Mouse (Mus musculus) limb, embryonic 14.5 days (tissue): ENCODE measurements around the gene Aldh1a2. TPM values are rescaled to one million over a fixed set of nuclear protein-coding genes. Genes with fewer than 3 reads are reported as not detected.

ENCODE experiments used
- ATAC-seq: fragments of 200-750 bp; cut with Nextera tagmentation; 2 replicates; pipeline ENCODE4 v1.8.0; 2017; ENCODE audit warnings: low read depth, moderate number of reproducible peaks, moderate TSS enrichment; ENCODE audit not compliant: low FRiP score
- DNase-seq: peaks from one replicate; pipeline ENCODE4 v3.0.0-alpha.2; 2015; ENCODE audit warnings: low spot score
- H3K27ac ChIP-seq: fragments of 300-500 bp; sonication (generic); replicated peaks from 2 replicates; pipeline ENCODE4 v1.5.1; 2014; ENCODE audit warnings: low read depth, mild to moderate bottlenecking, low read length, moderate library complexity, mixed read lengths
- H3K27me3 ChIP-seq: fragments of 300-500 bp; sonication (generic); 2 replicates; pipeline ENCODE4 v1.6.1; 2014; ENCODE audit warnings: low read length, mixed read lengths; ENCODE audit not compliant: control insufficient read depth, insufficient read depth
- H3K36me3 ChIP-seq: fragments of 300-500 bp; sonication (generic); 2 replicates; pipeline ENCODE4 v1.6.1; 2014; ENCODE audit warnings: mild to moderate bottlenecking, low read length, moderate library complexity, mixed read lengths; ENCODE audit not compliant: control insufficient read depth, insufficient read depth
- H3K4me1 ChIP-seq: fragments of 300-500 bp; sonication (generic); 2 replicates; pipeline ENCODE4 v1.6.1; 2014; ENCODE audit warnings: antibody characterized with exemption, low read length, mixed read lengths; ENCODE audit not compliant: control insufficient read depth, insufficient read depth
- H3K4me2 ChIP-seq: fragments of 300-500 bp; sonication (generic); replicated peaks from 2 replicates; pipeline ENCODE4 v1.6.1; 2014; ENCODE audit warnings: low read depth, mild to moderate bottlenecking, low read length, moderate library complexity; ENCODE audit not compliant: severe bottlenecking
- H3K4me3 ChIP-seq: fragments of 300-500 bp; sonication (generic); replicated peaks from 2 replicates; pipeline ENCODE4 v1.5.1; 2014; ENCODE audit warnings: low read length
- H3K9ac ChIP-seq: fragments of 300-500 bp; sonication (generic); 2 replicates; pipeline ENCODE4 v1.6.1; 2014; ENCODE audit warnings: mild to moderate bottlenecking, low read depth, low read length, moderate library complexity; ENCODE audit not compliant: severe bottlenecking
- H3K9me3 ChIP-seq: fragments of 300-500 bp; sonication (generic); 2 replicates; pipeline ENCODE4 v1.6.1; 2016; ENCODE audit warnings: low read length; ENCODE audit not compliant: control insufficient read depth
- POLR2A ChIP-seq: fragments of 200-500 bp; IDR thresholded peaks from 2 replicates; pipeline ENCODE4 v1.8.0; 2012; ENCODE audit warnings: inconsistent platforms, mild to moderate bottlenecking, moderate library complexity, borderline replicate concordance; ENCODE audit not compliant: insufficient read depth, insufficient read length; ENCODE audit errors: extremely low read depth
- WGBS: fragments of 180-500 bp; shearing (Covaris S2); extraction: QIAGEN DNeasy Blood & Tissue Kit; methylation state at CpG from one replicate; pipeline ENCODE4 v1.1.7; 2014; 5-methylcytosine and 5-hydroxymethylcytosine counted together
- polyA plus RNA-seq, 2 experiments: library from polyadenylated mRNA; depleted of rRNA in 1 of 2; stranded (reverse) in 1 of 2; unstranded in 1 of 2; fragments of >200 nt; fragmentation: Nextera tagmentation in 1 of 2; extraction: Ambion mirVana in 1 of 2; gene quantifications; 2 replicates each; pipeline versions ENCODE4 v1.2.1 to v1.2.3; 2012 to 2014

The Aldh1a2 gene
- polyA plus RNA-seq, 2 experiments = 14.8 to 16.3 TPM

DNA sequence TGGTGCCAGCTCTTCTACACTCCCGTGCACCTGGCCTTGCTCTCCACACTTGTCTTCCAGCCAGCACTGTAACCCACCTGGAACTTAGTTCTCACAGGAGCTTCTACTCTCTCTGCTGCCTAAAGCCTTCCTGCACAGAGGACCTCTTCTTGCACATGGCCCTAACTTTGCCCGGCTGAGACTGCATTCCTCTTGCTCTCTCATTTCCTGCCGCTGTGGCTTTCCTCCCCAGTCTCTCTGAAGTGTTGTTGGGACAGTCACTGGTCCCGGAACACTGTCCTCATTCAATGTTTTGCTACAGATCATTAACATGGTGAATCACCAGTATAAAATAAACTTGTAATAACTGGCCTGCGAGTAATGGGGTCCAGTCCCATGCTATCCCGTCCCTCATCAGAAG lies 73.1 kb downstream of the Aldh1a2 start:
- Histone ChIP-seq H3K4me1 (no peaks in the 10 kb centered on the region), H3K4me2 (no peak overlapping the region), H3K4me3 (no peak overlapping the region), H3K27me3 (no peaks in the 10 kb centered on the region), H3K9me3 (no peaks in the 10 kb centered on the region), H3K9ac (no peak overlapping the region), H3K27ac (no peak overlapping the region), H3K36me3 (no peaks in the 10 kb centered on the region)
- TF ChIP-seq POLR2A = no peak
- 60% methylated on average over 6 of the region's 6 CpGs for WGBS
- ATAC-seq (no peak), DNase-seq (no peak)

DNA sequence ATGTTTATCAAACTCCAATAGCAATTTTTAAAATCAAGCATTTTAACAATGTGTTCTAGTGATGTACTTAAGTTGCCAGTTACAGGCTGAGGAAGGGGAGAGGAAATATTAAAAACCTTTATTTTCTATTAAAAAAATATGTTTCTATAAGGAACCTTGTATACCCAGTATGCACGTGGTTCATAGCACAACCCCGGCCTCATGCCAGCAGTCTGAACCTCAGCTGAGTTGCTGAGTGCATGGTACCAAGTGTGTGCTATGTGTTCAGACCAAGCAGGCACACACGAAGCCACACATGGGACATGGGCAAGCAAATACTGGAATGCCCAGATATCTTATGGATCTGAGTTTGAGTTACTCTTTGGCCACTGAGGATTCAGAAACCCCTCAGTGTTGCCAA lies 74.2 kb downstream of the Aldh1a2 start:
- H3K36me3 ChIP-seq = no peaks in the 10 kb centered on the region
- H3K27ac ChIP-seq = no peak overlapping the region
- no peaks in the 10 kb centered on the region for H3K9me3 ChIP-seq
- ATAC-seq (no peak), DNase-seq (no peak)
- no peak for TF ChIP-seq POLR2A
- H3K4me3 ChIP-seq = no peak overlapping the region
- H3K4me2 ChIP-seq = no peak overlapping the region
- H3K27me3 ChIP-seq = no peaks in the 10 kb centered on the region
- H3K4me1 ChIP-seq = no peaks in the 10 kb centered on the region
- 63% methylated on average over 3 of the region's 3 CpGs for WGBS
- H3K9ac ChIP-seq = no peak overlapping the region

DNA sequence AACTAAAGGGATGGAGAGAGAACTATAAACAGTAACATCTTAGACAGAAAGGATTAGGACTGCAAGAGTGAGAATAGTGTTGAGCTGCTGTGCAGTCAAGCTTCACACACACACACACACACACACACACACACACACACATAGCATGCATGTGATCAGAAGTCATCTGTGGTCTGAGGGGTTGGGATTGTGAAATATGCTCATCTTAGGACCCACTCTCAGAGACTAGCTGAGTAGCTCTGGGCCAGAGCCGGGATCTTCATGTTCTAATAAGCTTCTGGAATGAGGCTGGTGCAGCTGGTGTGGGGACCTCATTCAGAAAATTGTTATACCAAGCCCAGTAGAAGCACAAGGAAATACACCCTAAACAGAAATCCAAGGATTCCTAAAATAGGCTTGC lies 75.1 kb downstream of the Aldh1a2 start:
- Histone ChIP-seq H3K4me2 (no peak overlapping the region), H3K27ac (no peak overlapping the region), H3K27me3 (no peaks in the 10 kb centered on the region), H3K9ac (no peak overlapping the region), H3K4me3 (no peak overlapping the region), H3K9me3 (no peaks in the 10 kb centered on the region), H3K36me3 (no peaks in the 10 kb centered on the region), H3K4me1 (no peaks in the 10 kb centered on the region)
- no peak for DNase-seq
- TF ChIP-seq POLR2A = no peak
- no peak for ATAC-seq
- WGBS = 85% methylated on average over 1 of the region's 1 CpGs

GRCm38 (mm10) chr9:71295501-71295900 lies 79.9 kb downstream of the Aldh1a2 start:
- no peak for ATAC-seq
- no peak for TF ChIP-seq POLR2A
- Histone ChIP-seq H3K27me3 (no peaks in the 10 kb centered on the region), H3K9ac (no peak overlapping the region), H3K27ac (no peak overlapping the region), H3K4me2 (no peak overlapping the region), H3K4me1 (no peaks in the 10 kb centered on the region), H3K36me3 (no peaks in the 10 kb centered on the region), H3K9me3 (no peaks in the 10 kb centered on the region), H3K4me3 (no peak overlapping the region)
- no peak for DNase-seq
- WGBS = 63% methylated on average over 8 of the region's 8 CpGs

GRCm38 (mm10) chr9:71303594-71303993 lies 88.0 kb downstream of the Aldh1a2 start:
- DNase-seq (no peak), ATAC-seq (no peak)
- H3K4me1 ChIP-seq = no peaks in the 10 kb centered on the region
- no peaks in the 10 kb centered on the region for H3K27me3 ChIP-seq
- 61% methylated on average over 2 of the region's 2 CpGs for WGBS
- H3K4me3 ChIP-seq = no peak overlapping the region
- no peak overlapping the region for H3K27ac ChIP-seq
- H3K9ac ChIP-seq = no peak overlapping the region
- no peaks in the 10 kb centered on the region for H3K36me3 ChIP-seq
- TF ChIP-seq POLR2A = no peak
- no peak overlapping the region for H3K4me2 ChIP-seq
- H3K9me3 ChIP-seq = no peaks in the 10 kb centered on the region

DNA sequence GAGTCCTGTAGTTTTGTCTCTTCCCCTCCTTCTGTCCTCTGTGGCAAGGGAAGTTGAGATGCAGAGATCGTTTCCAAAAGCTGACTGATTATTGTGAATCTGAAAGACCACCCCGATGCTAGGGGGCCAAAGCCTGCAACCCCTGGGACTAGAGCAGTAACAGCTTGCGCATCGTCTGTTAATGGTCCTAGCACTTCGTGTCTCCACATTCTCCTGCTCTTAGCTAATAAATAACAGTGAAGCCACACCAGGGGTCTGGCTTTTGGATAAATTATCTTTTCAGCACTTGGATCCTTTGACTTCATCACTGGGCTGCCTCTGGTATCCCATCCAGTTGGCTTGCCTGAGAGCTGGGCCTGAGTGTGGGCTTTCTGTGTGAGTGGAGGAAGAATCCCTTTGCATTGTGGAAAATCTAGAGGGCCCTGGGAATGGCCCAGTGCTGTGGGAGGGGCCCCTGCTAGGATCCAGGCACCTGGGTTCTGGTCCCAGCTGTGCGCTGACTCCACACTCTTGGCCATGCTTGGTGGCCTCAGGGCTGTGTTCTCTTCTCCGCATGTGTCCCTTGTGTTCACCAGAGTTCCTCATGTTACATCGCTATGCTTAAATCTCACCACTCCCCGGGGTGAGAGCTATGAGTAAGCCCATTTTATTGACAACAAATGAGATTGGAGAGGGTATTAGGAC lies 91.7 kb downstream of the Aldh1a2 start:
- ATAC-seq (no peak), DNase-seq (no peak)
- H3K4me1 ChIP-seq = no peaks in the 10 kb centered on the region
- H3K9ac ChIP-seq = no peak overlapping the region
- 59% methylated on average over 9 of the region's 9 CpGs for WGBS
- H3K9me3 ChIP-seq = no peaks in the 10 kb centered on the region
- TF ChIP-seq POLR2A = no peak
- H3K27me3 ChIP-seq = no peaks in the 10 kb centered on the region
- no peak overlapping the region for H3K4me3 ChIP-seq
- no peaks in the 10 kb centered on the region for H3K36me3 ChIP-seq
- H3K4me2 ChIP-seq = no peak overlapping the region
- no peak overlapping the region for H3K27ac ChIP-seq
